Mouse (Mus musculus) neural tube, embryonic 13.5 days (tissue): ENCODE data around the gene Gm3336. TPM values are rescaled to one million over a fixed set of nuclear protein-coding genes. Genes with fewer than 3 reads are reported as not detected.

ENCODE experiments used
- ATAC-seq: fragments of 200-750 bp; cut with Nextera tagmentation; 2 replicates; pipeline ENCODE4 v1.8.0; 2017; ENCODE audit warnings: low read depth, mild to moderate bottlenecking, moderate TSS enrichment, moderate library complexity
- H3K27ac ChIP-seq: fragments of 300-500 bp; sonication (generic); replicated peaks from 2 replicates; pipeline ENCODE4 v1.5.1; 2015; ENCODE audit warnings: moderate library complexity, mild to moderate bottlenecking, inconsistent platforms
- H3K27me3 ChIP-seq: fragments of 300-500 bp; sonication (generic); 2 replicates; pipeline ENCODE4 v1.6.1; 2015; ENCODE audit warnings: mild to moderate bottlenecking, inconsistent platforms
- H3K36me3 ChIP-seq: fragments of 300-500 bp; sonication (generic); 2 replicates; pipeline ENCODE4 v1.6.1; 2015; ENCODE audit warnings: mild to moderate bottlenecking, inconsistent platforms
- H3K4me1 ChIP-seq: fragments of 300-500 bp; sonication (generic); replicated peaks from 2 replicates; pipeline ENCODE4 v1.6.1; 2015; ENCODE audit warnings: inconsistent platforms
- H3K4me2 ChIP-seq: fragments of 300-500 bp; sonication (generic); 2 replicates; pipeline ENCODE4 v1.6.1; 2015; ENCODE audit warnings: inconsistent platforms, mild to moderate bottlenecking, moderate library complexity
- H3K4me3 ChIP-seq: fragments of 300-500 bp; sonication (generic); 2 replicates; pipeline ENCODE4 v1.5.1; 2015; ENCODE audit warnings: mild to moderate bottlenecking, inconsistent platforms
- H3K9ac ChIP-seq: fragments of 300-500 bp; sonication (generic); 2 replicates; pipeline ENCODE4 v1.6.1; 2015; ENCODE audit warnings: moderate library complexity, mild to moderate bottlenecking, inconsistent platforms
- H3K9me3 ChIP-seq: fragments of 300-500 bp; sonication (generic); 2 replicates; pipeline ENCODE4 v1.6.1; 2016; ENCODE audit warnings: inconsistent platforms
- WGBS: fragments of 180-500 bp; shearing (Covaris S2); methylation state at CpG from one replicate; pipeline ENCODE4 v1.1.7; 2015; 5-methylcytosine and 5-hydroxymethylcytosine counted together
- polyA plus RNA-seq: library from polyadenylated mRNA; unstranded; fragments of >200 nt; fragmentation: Nextera tagmentation; extraction: Ambion mirVana; gene quantifications from 2 replicates; pipeline ENCODE4 v1.2.1, GENCODE M21; 2015

Gm3336 gene
- polyA plus RNA-seq: not detected in 2 replicates

GRCm38 (mm10) chr8:70718297-70718696 lies at the start of gene Gm3336:
Gene Gm3336 (plus strand): TSS chr8:70718543.
- Histone ChIP-seq H3K9me3 (no peaks in the 10 kb centered on the region), H3K4me1 (peaks cover 2% of the 10 kb centered on the region; the same call in 1 of the 2 replicates), H3K4me2 (no peak within 1 kb of the TSS), H3K27ac (no peak within 1 kb of the TSS), H3K27me3 (peaks cover 17% of the 10 kb centered on the region; the same call in 1 of the 2 replicates), H3K9ac (peak within 1 kb of the TSS; percentile 31; the same call in 1 of the 2 replicates), H3K4me3 (no peak within 1 kb of the TSS), H3K36me3 (no peaks in the 10 kb centered on the region)
- peak; percentile 12; the same call in 1 of the 2 replicates for ATAC-seq
- 4% methylated on average over 19 of the region's 19 CpGs for WGBS

DNA sequence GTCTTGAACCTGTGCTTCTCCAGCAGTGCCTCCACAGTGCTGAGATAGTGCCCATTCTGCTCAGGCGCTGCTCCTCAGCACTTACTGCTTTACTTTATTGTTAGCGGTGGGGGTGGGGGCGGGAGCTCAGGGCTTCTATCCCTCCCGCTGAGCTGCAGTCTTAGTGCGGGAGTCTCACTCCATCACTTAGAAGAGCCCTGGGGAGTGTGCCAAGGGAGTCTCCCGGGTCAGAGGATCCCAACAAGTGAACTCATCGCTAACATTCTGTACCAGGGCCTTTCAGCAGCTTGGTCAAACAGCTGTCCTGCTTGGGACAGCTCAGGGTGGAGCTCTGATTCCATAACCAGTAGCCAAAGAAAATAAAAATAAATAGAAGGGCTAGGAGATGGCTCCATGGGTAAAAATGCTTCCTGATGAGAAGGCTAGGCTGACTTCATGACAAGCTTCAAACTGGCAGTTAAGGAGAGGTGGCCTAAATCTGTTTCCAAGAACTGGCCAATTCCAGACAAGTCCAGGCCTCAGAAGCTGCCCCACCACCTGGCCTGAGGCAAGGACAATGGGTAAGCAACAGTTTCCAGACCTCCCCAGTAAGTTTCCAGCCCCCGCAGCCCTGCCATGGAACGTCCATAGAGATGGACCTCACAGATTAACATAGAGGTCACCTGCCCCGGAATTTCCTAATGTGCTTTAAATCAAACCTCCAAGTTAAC lies 46.6 kb upstream of the Gm3336 start:
- 65% methylated on average over 10 of the region's 10 CpGs for WGBS
- no peak overlapping the region for H3K4me3 ChIP-seq
- no peak for ATAC-seq

DNA sequence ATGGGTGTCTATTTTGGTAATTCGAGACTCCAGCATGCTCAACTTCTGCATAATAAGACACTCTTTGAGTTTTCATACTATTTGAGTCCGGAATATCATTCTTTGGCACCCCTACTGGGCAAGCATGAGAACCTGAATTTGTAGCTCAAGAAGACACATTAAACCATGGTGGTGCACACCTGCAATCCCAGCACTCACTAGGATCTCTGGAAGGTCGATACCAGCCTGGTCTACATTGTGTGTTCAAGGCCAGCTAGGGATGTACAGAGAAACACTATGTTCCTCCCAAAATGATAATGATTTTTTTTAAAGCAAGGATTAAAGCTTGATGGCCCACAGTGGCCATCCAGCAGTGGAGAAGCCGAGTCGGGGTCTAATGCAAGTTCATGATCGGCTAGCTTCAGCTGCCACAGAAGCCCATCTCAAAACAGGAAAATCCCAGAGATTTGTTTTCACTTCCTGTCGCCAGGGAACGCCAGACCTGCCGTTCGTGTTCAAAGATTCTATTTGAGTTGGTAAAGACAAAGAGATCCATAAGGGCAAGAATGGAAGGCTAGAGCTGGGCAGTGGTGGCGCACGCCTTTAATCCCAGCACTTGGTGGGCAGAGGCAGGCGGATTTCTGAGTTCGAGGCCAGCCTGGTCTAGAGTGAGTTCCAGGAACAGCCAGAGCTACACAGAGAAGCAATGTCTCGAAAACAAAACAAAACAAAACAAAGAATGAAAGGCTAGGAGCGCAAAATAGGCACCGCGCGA lies 45.8 kb upstream of the Gm3336 start:
- Histone ChIP-seq H3K4me2 (peak overlapping the region; percentile 80), H3K4me1 (peaks cover 34% of the 10 kb centered on the region), H3K9ac (peak overlapping the region; percentile 72), H3K36me3 (peaks cover 7% of the 10 kb centered on the region; the same call in 1 of the 2 replicates), H3K4me3 (peak overlapping the region; percentile 60), H3K27ac (peak overlapping the region; percentile 93), H3K27me3 (no peaks in the 10 kb centered on the region), H3K9me3 (no peaks in the 10 kb centered on the region)
- peak; percentile 58 for ATAC-seq
- WGBS: 39% methylated on average over 19 of the region's 19 CpGs

More for the DNA sequence above, 46.6 kb upstream of the Gm3336 start:
- H3K9ac ChIP-seq: no peak overlapping the region
- H3K27me3 ChIP-seq: no peaks in the 10 kb centered on the region
- H3K4me1 ChIP-seq: peaks cover 34% of the 10 kb centered on the region
- peaks cover 5% of the 10 kb centered on the region; the same call in 1 of the 2 replicates for H3K36me3 ChIP-seq
- H3K4me2 ChIP-seq: no peak overlapping the region
- H3K9me3 ChIP-seq: no peaks in the 10 kb centered on the region
- peak overlapping the region; percentile 93; the same call in 1 of the 2 replicates for H3K27ac ChIP-seq

DNA sequence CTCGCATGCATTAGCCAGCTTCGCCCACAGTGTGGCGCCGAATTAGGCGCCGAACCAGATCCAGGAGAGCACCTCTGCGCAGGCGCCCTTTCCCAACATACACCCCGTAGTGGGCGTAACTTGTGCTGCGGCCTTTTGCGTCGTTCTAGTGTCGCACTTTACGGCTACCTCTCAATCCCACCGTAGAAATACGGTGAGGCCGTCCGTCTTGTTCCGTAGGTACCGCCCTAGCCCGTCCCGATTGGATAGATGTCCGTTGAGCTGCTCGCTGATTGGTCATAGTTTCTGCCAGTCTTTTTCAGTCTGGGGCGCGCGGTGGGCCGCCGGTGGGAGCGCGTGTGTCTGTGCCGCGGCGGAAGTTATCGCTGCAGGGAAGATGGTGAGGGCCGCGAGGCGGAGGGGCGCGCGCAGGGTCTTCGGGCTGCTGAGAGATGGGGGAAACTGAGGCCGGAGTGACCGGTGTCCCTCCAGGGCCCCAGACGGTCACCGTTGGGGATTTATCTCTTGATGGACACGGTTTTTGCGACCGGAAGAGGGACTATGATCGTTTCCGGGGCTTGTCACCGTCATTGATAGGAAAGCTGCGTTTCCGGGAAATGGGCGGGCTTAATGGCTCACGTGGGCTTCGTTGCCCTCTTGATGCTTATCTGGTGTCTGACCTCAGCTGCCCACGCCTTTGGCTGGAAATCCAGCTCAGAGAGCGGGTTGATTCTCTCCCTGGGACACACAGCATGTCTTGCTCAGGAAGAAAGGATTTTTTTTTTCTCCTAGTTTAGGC lies 45.1 kb upstream of the Gm3336 start, which contains the start of gene Lsm4:
Lsm4 (plus strand) TSS at position 170 of the 778 bp plus-strand sequence.
- peak within 1 kb of the TSS; percentile 80 for H3K4me2 ChIP-seq
- H3K27ac ChIP-seq: peak within 1 kb of the TSS; percentile 97
- H3K4me1 ChIP-seq: peaks cover 34% of the 10 kb centered on the region
- peaks cover 15% of the 10 kb centered on the region for H3K36me3 ChIP-seq
- H3K27me3 ChIP-seq: no peaks in the 10 kb centered on the region
- peak within 1 kb of the TSS; percentile 77 for H3K9ac ChIP-seq
- H3K4me3 ChIP-seq: peak within 1 kb of the TSS; percentile 60
- under 1% methylated on average over 60 of the region's 60 CpGs for whole genome bisulfite sequencing
- ATAC-seq: peak; percentile 97
- no peaks in the 10 kb centered on the region for H3K9me3 ChIP-seq

DNA sequence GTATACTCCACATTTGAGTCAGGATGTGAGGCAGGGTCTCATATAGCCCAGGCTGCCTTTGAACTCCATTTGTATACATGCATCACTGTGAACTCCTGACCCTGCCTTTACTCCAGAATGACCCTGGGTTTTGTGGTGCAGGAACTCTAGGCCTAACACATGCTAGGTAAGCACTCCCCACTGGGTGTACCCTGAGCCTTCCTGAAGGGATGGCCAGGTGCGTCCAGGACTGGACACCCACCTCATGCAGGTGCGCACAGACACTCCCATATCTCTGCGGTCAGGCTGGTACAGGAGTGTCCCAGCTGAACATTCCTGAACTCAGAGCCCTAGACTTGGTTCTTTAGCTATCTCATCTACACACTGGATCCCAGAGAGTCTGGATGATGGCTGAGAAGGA lies 44.2 kb upstream of the Gm3336 start:
- Histone ChIP-seq H3K4me2 (peak overlapping the region; percentile 80), H3K9me3 (no peaks in the 10 kb centered on the region), H3K27ac (peak overlapping the region; percentile 97), H3K27me3 (no peaks in the 10 kb centered on the region), H3K36me3 (peaks cover 23% of the 10 kb centered on the region), H3K4me3 (peak overlapping the region; percentile 60), H3K9ac (peak overlapping the region; percentile 77), H3K4me1 (peaks cover 34% of the 10 kb centered on the region)
- no peak; the same call in 1 of the 2 replicates for ATAC-seq
- WGBS: 86% methylated on average over 3 of the region's 3 CpGs

- Histone ChIP-seq H3K4me1 (peaks cover 34% of the 10 kb centered on the region), H3K9ac (peak overlapping the region; percentile 77), H3K27ac (peak overlapping the region; percentile 97), H3K4me3 (no peak overlapping the region; the same call in 1 of the 2 replicates), H3K9me3 (no peaks in the 10 kb centered on the region), H3K27me3 (no peaks in the 10 kb centered on the region), H3K4me2 (peak overlapping the region; percentile 80; the same call in 1 of the 2 replicates), H3K36me3 (peaks cover 29% of the 10 kb centered on the region)
- no peak for ATAC-seq
- WGBS: 84% methylated on average over 4 of the region's 4 CpGs
These were observed 43.6 kb upstream of the Gm3336 start for GRCm38 (mm10) chr8:70674716-70675115.

DNA sequence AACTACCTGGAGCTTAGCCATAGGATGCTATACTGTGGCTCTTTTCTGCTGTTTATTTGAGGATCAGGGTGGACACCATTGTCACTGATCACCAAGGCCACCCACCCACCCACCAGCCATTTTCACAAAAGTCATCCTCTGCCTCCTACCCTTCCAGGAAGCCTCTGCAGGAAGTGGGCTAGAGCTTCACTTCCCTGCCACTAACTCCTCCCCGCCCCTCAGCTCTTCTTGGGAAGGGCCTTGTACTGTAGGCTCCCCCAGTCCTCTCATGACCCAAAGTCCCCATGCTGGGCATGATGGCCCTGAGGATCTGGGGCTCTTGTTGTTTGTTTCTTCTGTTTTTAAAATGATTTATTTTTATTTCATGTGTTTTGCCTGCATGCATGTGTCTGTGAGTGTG lies 43.0 kb upstream of the Gm3336 start:
- no peak for ATAC-seq
- H3K9ac ChIP-seq: peak overlapping the region; percentile 77; the same call in 1 of the 2 replicates
- no peak overlapping the region for H3K4me2 ChIP-seq
- 87% methylated on average over 1 of the region's 1 CpGs for WGBS
- peaks cover 34% of the 10 kb centered on the region for H3K4me1 ChIP-seq
- peaks cover 31% of the 10 kb centered on the region for H3K36me3 ChIP-seq
- no peak overlapping the region for H3K27ac ChIP-seq
- H3K9me3 ChIP-seq: no peaks in the 10 kb centered on the region
- no peaks in the 10 kb centered on the region for H3K27me3 ChIP-seq
- no peak overlapping the region for H3K4me3 ChIP-seq

- Histone ChIP-seq H3K27ac (no peak overlapping the region), H3K36me3 (peaks cover 31% of the 10 kb centered on the region), H3K4me3 (no peak overlapping the region), H3K4me1 (peaks cover 28% of the 10 kb centered on the region), H3K4me2 (no peak overlapping the region), H3K9ac (no peak overlapping the region), H3K27me3 (no peaks in the 10 kb centered on the region), H3K9me3 (no peaks in the 10 kb centered on the region)
- WGBS: 94% methylated on average over 15 of the region's 15 CpGs
- no peak for ATAC-seq
These were observed 40.8 kb upstream of the Gm3336 start for GRCm38 (mm10) chr8:70677451-70678080.

DNA sequence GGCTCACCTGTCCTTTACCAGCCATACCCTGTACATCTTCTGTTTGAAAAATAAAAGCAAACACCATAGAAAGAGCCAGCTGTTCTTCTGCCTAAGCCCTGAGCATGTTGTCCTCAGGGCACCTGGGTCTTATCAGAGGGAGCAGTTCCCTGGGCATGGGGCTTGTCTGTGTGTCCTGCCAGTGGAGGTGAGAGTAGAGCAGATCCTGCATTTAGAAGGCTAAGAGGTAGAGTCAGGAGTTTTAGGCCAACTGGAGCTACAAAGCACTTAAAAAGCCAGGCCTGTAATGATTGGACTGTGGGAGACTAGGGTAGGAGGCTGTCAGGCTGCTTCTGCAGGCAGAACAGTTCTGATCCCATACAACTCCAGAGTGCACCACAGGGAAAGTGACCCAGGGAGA lies 39.7 kb upstream of the Gm3336 start:
- Histone ChIP-seq H3K4me1 (peaks cover 25% of the 10 kb centered on the region), H3K4me3 (no peak overlapping the region), H3K36me3 (peaks cover 31% of the 10 kb centered on the region), H3K9ac (no peak overlapping the region), H3K9me3 (no peaks in the 10 kb centered on the region), H3K27ac (no peak overlapping the region), H3K27me3 (no peaks in the 10 kb centered on the region), H3K4me2 (no peak overlapping the region)
- no peak for ATAC-seq

GRCm38 (mm10) chr8:70679404-70679803 lies 38.9 kb upstream of the Gm3336 start:
- H3K9me3 ChIP-seq: no peaks in the 10 kb centered on the region
- H3K4me3 ChIP-seq: no peak overlapping the region
- no peak overlapping the region for H3K9ac ChIP-seq
- peaks cover 21% of the 10 kb centered on the region for H3K4me1 ChIP-seq
- ATAC-seq: no peak
- no peaks in the 10 kb centered on the region for H3K27me3 ChIP-seq
- H3K36me3 ChIP-seq: peaks cover 31% of the 10 kb centered on the region
- H3K4me2 ChIP-seq: no peak overlapping the region
- WGBS: 89% methylated on average over 4 of the region's 4 CpGs
- H3K27ac ChIP-seq: no peak overlapping the region

GRCm38 (mm10) chr8:70680039-70680438 lies 38.3 kb upstream of the Gm3336 start:
- no peaks in the 10 kb centered on the region for H3K27me3 ChIP-seq
- no peak overlapping the region for H3K9ac ChIP-seq
- 86% methylated on average over 3 of the region's 3 CpGs for WGBS
- peaks cover 18% of the 10 kb centered on the region for H3K4me1 ChIP-seq
- no peak overlapping the region for H3K4me2 ChIP-seq
- peaks cover 31% of the 10 kb centered on the region for H3K36me3 ChIP-seq
- no peaks in the 10 kb centered on the region for H3K9me3 ChIP-seq
- no peak overlapping the region for H3K27ac ChIP-seq
- ATAC-seq: no peak
- H3K4me3 ChIP-seq: no peak overlapping the region
